In the genomic region with DNA sequence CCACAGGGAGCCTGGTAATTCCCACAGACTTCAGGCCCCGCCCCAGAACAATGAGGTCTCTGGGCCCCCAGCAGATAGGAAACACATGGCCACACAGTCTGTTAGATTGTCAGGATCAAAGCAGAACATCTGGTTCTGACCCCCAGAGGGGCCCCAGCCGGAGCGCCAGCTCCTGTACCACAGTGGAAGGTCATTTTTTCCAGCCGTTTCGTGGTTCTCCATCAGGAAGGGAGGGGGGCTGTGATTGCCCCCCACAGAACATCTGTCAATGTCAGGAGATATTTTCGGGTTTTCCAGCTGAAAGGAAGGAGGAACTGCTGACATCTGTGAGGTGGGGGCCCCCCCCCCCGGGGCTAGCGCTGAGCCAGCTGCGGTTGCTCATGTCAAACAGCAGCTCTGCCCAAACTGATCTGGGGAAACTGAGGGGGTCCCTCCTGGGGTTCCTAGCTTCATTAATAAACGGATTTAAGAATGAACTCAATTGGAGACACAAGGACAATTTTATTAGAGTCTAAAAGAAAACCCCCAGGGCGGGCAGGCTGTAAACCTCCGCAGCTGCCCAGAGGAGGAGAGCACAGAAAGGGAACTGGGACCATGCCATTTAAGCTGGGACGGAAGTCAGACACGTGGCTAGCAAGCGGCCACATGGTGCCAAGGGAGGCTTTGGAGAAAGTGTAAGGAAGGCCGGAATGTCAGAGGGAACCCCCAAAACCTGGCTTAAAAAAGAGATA, we compare ENCODE assay signal across 8 mouse cellular contexts. TPM values are rescaled to one million over a fixed set of nuclear protein-coding genes. Genes with fewer than 3 reads are reported as not detected.
DNase-seq lines count a peak whose midpoint lies in the region; ATAC-seq and TF ChIP-seq lines count a peak whose summit lies in the region.

No protein-coding gene starts in this region.

- intact Hi-C loops in left cerebral cortex, adult 2 months (cut with DNase I), result no loop called here

- peak overlapping the region; percentile 4; the same call in 1 of the 2 replicates for H3K9ac ChIP-seq in kidney, postnatal 0 days (ENCODE audit: low read depth, low read length)
- no peak overlapping the region for H3K9ac ChIP-seq in hindbrain, embryonic 11.5 days (ENCODE audit: low read depth, low read length)
- no peak overlapping the region for H3K9ac ChIP-seq in lung, embryonic 15.5 days

- H3K4me2 ChIP-seq in kidney, postnatal 0 days (ENCODE audit: low read length), result peak overlapping the region; percentile 35
- peak overlapping the region; percentile 20; the same call in 1 of the 2 replicates for H3K4me2 ChIP-seq in hindbrain, embryonic 11.5 days (replicated peaks; ENCODE audit: low read depth, low read length)
- H3K4me2 ChIP-seq in lung, embryonic 15.5 days, result peak overlapping the region; percentile 43

- TF ChIP-seq CTCF in kidney, postnatal 0 days (IDR thresholded peaks at IDR 0.05; ENCODE audit: low read depth), result no peak
- no peak for TF ChIP-seq CTCF in kidney, adult 2 months (conservative IDR thresholded peaks at IDR 0.05; ENCODE audit: insufficient read depth, insufficient read length, low read depth, low read length)
- no peak for TF ChIP-seq CTCF in left cerebral cortex, adult 2 months (IDR thresholded peaks at IDR 0.05)

- no peaks in the 10 kb centered on the region for H3K27me3 ChIP-seq in kidney, postnatal 0 days (ENCODE audit: insufficient read depth, low read length)
- no peaks in the 10 kb centered on the region for H3K27me3 ChIP-seq in kidney, adult 2 months (replicated peaks; ENCODE audit: control insufficient read depth, insufficient read depth, low read length)
- no peaks in the 10 kb centered on the region for H3K27me3 ChIP-seq in erythroblast, embryonic 14.5 days (ENCODE audit: control insufficient read depth)
- no peaks in the 10 kb centered on the region; the same call in 1 of the 2 replicates for H3K27me3 ChIP-seq in hindbrain, embryonic 11.5 days (ENCODE audit: control insufficient read depth, insufficient read depth, low read length)
- H3K27me3 ChIP-seq in lung, embryonic 15.5 days, result no peaks in the 10 kb centered on the region

- H3K27ac ChIP-seq in kidney, postnatal 0 days, result 0 out of 2 replicates have a peak overlapping the region, but pooled peaks have one; percentile 9
- no peak overlapping the region for H3K27ac ChIP-seq in kidney, adult 2 months (ENCODE audit: insufficient read depth, low read depth, low read length)
- peak overlapping the region; percentile 56; the same call in 1 of the 2 replicates for H3K27ac ChIP-seq in hindbrain, embryonic 11.5 days (ENCODE audit: low read depth, low read length)
- H3K27ac ChIP-seq in lung, embryonic 15.5 days, result peak overlapping the region; percentile 71
- H3K27ac ChIP-seq in left cerebral cortex, adult 2 months, result no peak overlapping the region

- peak; percentile 76 for DNase-seq in kidney, postnatal 0 days (ENCODE audit: low spot score)
- DNase-seq in kidney, adult 2 months, result no peak
- DNase-seq in hindbrain, embryonic 11.5 days (ENCODE audit: low spot score), result peak; percentile 67
- DNase-seq in left cerebral cortex, adult 2 months (ENCODE audit: extremely low spot score in 1 of 2, low spot score in 2 of 2), result no peak
- DNase-seq in cerebellum, adult 9-10 months, result no peak

- H3K4me3 ChIP-seq in kidney, postnatal 0 days (replicated peaks; ENCODE audit: low read depth, low read length), result no peak overlapping the region
- H3K4me3 ChIP-seq in kidney, adult 2 months (ENCODE audit: insufficient read depth, low read depth, low read length), result no peak overlapping the region
- H3K4me3 ChIP-seq in erythroblast, embryonic 14.5 days (replicated peaks), result peak overlapping the region; percentile 61
- no peak overlapping the region for H3K4me3 ChIP-seq in hindbrain, embryonic 11.5 days (ENCODE audit: low read depth, low read length)
- H3K4me3 ChIP-seq in lung, embryonic 15.5 days, result peak overlapping the region; percentile 1; the same call in 1 of the 2 replicates
- H3K4me3 ChIP-seq in left cerebral cortex, adult 2 months, result no peak overlapping the region

- WGBS in kidney, postnatal 0 days, result 2% methylated on average over 16 of the region's 16 CpGs
- 11% methylated on average over 16 of the region's 16 CpGs for WGBS in kidney, adult 2 months
- 15% methylated on average over 16 of the region's 16 CpGs for WGBS in hindbrain, embryonic 11.5 days
- 8% methylated on average over 16 of the region's 16 CpGs for WGBS in lung, embryonic 15.5 days

- H3K36me3 ChIP-seq in kidney, postnatal 0 days (ENCODE audit: insufficient read depth, low read length), result no peaks in the 10 kb centered on the region
- no peaks in the 10 kb centered on the region for H3K36me3 ChIP-seq in kidney, adult 2 months (ENCODE audit: control insufficient read depth, insufficient read depth, low read length)
- no peaks in the 10 kb centered on the region; the same call in 1 of the 2 replicates for H3K36me3 ChIP-seq in erythroblast, embryonic 14.5 days (ENCODE audit: control insufficient read depth)
- H3K36me3 ChIP-seq in hindbrain, embryonic 11.5 days (ENCODE audit: control insufficient read depth, insufficient read depth, low read length), result no peaks in the 10 kb centered on the region
- no peaks in the 10 kb centered on the region for H3K36me3 ChIP-seq in lung, embryonic 15.5 days

- 0 out of 2 replicates have a peak, but pooled peaks cover 4% of the 10 kb centered on the region for H3K4me1 ChIP-seq in kidney, postnatal 0 days (replicated peaks; ENCODE audit: insufficient read depth, low read length)
- H3K4me1 ChIP-seq in kidney, adult 2 months (ENCODE audit: control insufficient read depth, insufficient read depth, low read length), result no peaks in the 10 kb centered on the region
- peaks cover 79% of the 10 kb centered on the region for H3K4me1 ChIP-seq in erythroblast, embryonic 14.5 days (ENCODE audit: control insufficient read depth)
- peaks cover 7% of the 10 kb centered on the region; the same call in 1 of the 2 replicates for H3K4me1 ChIP-seq in hindbrain, embryonic 11.5 days (replicated peaks; ENCODE audit: control insufficient read depth, insufficient read depth, low read length)
- peaks cover 18% of the 10 kb centered on the region for H3K4me1 ChIP-seq in lung, embryonic 15.5 days

- TF ChIP-seq POLR2A in kidney, adult 2 months (IDR thresholded peaks at IDR 0.05; ENCODE audit: low read depth, low read length), result no peak

- H3K9me3 ChIP-seq in kidney, postnatal 0 days (replicated peaks; ENCODE audit: low read length), result no peaks in the 10 kb centered on the region
- H3K9me3 ChIP-seq in erythroblast, embryonic 14.5 days (ENCODE audit: control insufficient read depth, low read length), result no peaks in the 10 kb centered on the region
- H3K9me3 ChIP-seq in hindbrain, embryonic 11.5 days (ENCODE audit: control insufficient read depth, low read length), result no peaks in the 10 kb centered on the region
- H3K9me3 ChIP-seq in lung, embryonic 15.5 days, result no peaks in the 10 kb centered on the region

- 0 out of 2 replicates have a peak, but pooled peaks have one; percentile 29 for ATAC-seq in kidney, postnatal 0 days (replicated peaks; ENCODE audit: low FRiP score, low read depth)
- peak; percentile 65 for ATAC-seq in hindbrain, embryonic 11.5 days (ENCODE audit: low FRiP score)
- ATAC-seq in lung, embryonic 15.5 days (ENCODE audit: borderline replicate concordance, extremely low read depth, low FRiP score, low TSS enrichment), result peak; percentile 72
- ATAC-seq in neutrophil, adult 5-6 weeks (ENCODE audit: extremely low read depth, insufficient number of reproducible peaks, low FRiP score, poor library complexity, severe bottlenecking), result 0 out of 2 replicates have a peak, but pooled peaks have one; percentile 20

RNA-seq across cellular contexts. Expression of a gene that starts 16.0 kb away (rescaled TPM):
- polyA plus RNA-seq in kidney, postnatal 0 days (2015; fragmentation: Nextera tagmentation; extraction: Ambion mirVana), result 25.6 and 35.6 TPM in 2 replicates
- polyA plus RNA-seq in kidney, adult 2 months (2012; rRNA removed), result 18.7 and 20.9 TPM in 2 replicates
- polyA plus RNA-seq in erythroblast, embryonic 14.5 days (2012), result 31.0 and 36.3 TPM in 2 replicates
- polyA plus RNA-seq in hindbrain, embryonic 11.5 days (2014; fragmentation: Nextera tagmentation; extraction: Ambion mirVana), result 44.3 and 59.6 TPM in 2 replicates
- polyA plus RNA-seq in lung, embryonic 15.5 days (2015; fragmentation: Nextera tagmentation; extraction: Ambion mirVana), result 58.0 and 58.8 TPM in 2 replicates
- total RNA-seq in neutrophil, adult 5-6 weeks (2017), result 59.2 and 63.5 TPM in 2 replicates
- total RNA-seq in left cerebral cortex, adult 2 months (2021), result 10 to 100 TPM; 87.4 to 91.7 TPM

RNA-seq across cellular contexts. Expression of a gene that starts 18.5 kb away (rescaled TPM):
- polyA plus RNA-seq in kidney, postnatal 0 days (2015; fragmentation: Nextera tagmentation; extraction: Ambion mirVana), result 21.2 and 22.2 TPM in 2 replicates
- polyA plus RNA-seq in kidney, adult 2 months (2012; rRNA removed), result 42.0 and 56.2 TPM in 2 replicates
- 0.12 TPM in 1 of 2 replicates, not detected in the other for polyA plus RNA-seq in erythroblast, embryonic 14.5 days (2012)
- 13.8 and 14.5 TPM in 2 replicates for polyA plus RNA-seq in hindbrain, embryonic 11.5 days (2014; fragmentation: Nextera tagmentation; extraction: Ambion mirVana)
- 14.8 and 16.6 TPM in 2 replicates for polyA plus RNA-seq in lung, embryonic 15.5 days (2015; fragmentation: Nextera tagmentation; extraction: Ambion mirVana)
- 3.7 and 4.2 TPM in 2 replicates for total RNA-seq in neutrophil, adult 5-6 weeks (2017)
- total RNA-seq in left cerebral cortex, adult 2 months (2021), result 10 to 100 TPM; 63.2 to 71.5 TPM

RNA-seq across cellular contexts. Expression of a gene that starts 58.1 kb away (rescaled TPM):
- 0.07 TPM in 1 of 2 replicates, not detected in the other for polyA plus RNA-seq in kidney, postnatal 0 days (2015; fragmentation: Nextera tagmentation; extraction: Ambion mirVana)
- not detected in 2 replicates for polyA plus RNA-seq in kidney, adult 2 months (2012; rRNA removed)
- not detected in 2 replicates for polyA plus RNA-seq in erythroblast, embryonic 14.5 days (2012)
- 0.13 TPM in 1 of 2 replicates, not detected in the other for polyA plus RNA-seq in hindbrain, embryonic 11.5 days (2014; fragmentation: Nextera tagmentation; extraction: Ambion mirVana)
- 0.06 TPM in 1 of 2 replicates, not detected in the other for polyA plus RNA-seq in lung, embryonic 15.5 days (2015; fragmentation: Nextera tagmentation; extraction: Ambion mirVana)
- total RNA-seq in neutrophil, adult 5-6 weeks (2017), result 0.12 TPM in 1 of 2 replicates, not detected in the other
- total RNA-seq in left cerebral cortex, adult 2 months (2021), result not detected

Comparison
In these comparisons a context has a peak if more than half of its experiments do, and no peak if none do; other contexts are left out.
1. DNase-seq: peak in kidney, postnatal 0 days (single experiment) and hindbrain, embryonic 11.5 days (single experiment); none in kidney, adult 2 months (single experiment), left cerebral cortex, adult 2 months (0 of 2) and cerebellum, adult 9-10 months (single experiment).
2. H3K27ac ChIP-seq: peak in kidney, postnatal 0 days (single experiment), hindbrain, embryonic 11.5 days (single experiment) and lung, embryonic 15.5 days (single experiment); none in kidney, adult 2 months (single experiment) and left cerebral cortex, adult 2 months (single experiment).
3. ATAC-seq: peak in every context shown above with its lines; median percentile 72 in lung, embryonic 15.5 days; 65 in hindbrain, embryonic 11.5 days; 29 in kidney, postnatal 0 days; 20 in neutrophil, adult 5-6 weeks.
4. H3K4me3 ChIP-seq: peak in erythroblast, embryonic 14.5 days (single experiment) and lung, embryonic 15.5 days (single experiment); none in kidney, postnatal 0 days (single experiment), kidney, adult 2 months (single experiment), hindbrain, embryonic 11.5 days (single experiment) and left cerebral cortex, adult 2 months (single experiment).
5. RNA of a gene that starts 18.5 kb away (polyA plus RNA-seq): 42.0 to 56.2 TPM in kidney, adult 2 months, 21.2 to 22.2 TPM in kidney, postnatal 0 days, 14.8 to 16.6 TPM in lung, embryonic 15.5 days and 13.8 to 14.5 TPM in hindbrain, embryonic 11.5 days; 0.12 TPM in erythroblast, embryonic 14.5 days; every median in the first group is over 10 times any median in the second.
6. Peak in every context shown above with its lines, with median percentiles within 50 percentile points of each other: H3K4me2 ChIP-seq.